Mouse (Mus musculus): ENCODE results near the gene Hist1h2af. TPM values are rescaled to one million over a fixed set of nuclear protein-coding genes. Genes with fewer than 3 reads are reported as not detected.
"Not testable (repeated sequence)": the region's sequence is repeated elsewhere in the genome, so short reads cannot be mapped to it uniquely, and the experiment has no call there.

Hist1h2af gene
- polyA plus RNA-seq, 2 experiments, result 11.0 to 557 TPM

DNA sequence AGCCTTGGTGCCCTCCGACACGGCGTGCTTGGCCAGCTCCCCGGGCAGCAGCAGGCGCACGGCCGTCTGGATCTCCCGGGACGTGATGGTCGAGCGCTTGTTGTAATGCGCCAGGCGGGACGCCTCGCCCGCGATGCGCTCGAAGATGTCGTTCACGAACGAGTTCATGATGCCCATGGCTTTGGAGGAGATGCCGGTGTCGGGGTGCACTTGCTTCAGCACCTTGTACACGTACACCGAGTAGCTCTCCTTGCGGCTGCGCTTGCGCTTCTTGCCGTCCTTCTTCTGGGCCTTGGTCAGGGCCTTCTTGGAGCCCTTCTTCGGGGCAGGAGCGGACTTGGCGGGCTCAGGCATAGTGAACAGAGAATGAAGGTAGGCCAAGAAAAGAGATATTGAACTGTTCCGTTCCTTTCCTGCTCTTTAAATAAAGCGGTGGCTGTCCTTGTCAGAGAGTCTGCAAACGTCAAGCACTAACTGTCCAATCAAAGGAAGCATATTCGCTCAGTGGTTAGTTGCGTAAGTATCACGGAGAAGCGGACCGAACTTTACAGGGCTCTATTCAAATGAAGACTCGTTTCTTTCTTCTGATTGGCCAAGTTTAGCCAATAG lies 9.4 kb downstream of the Hist1h2af start, which contains the start of gene Hist1h2bh:
Gene Hist1h2bh, minus strand, starts transcription at position 394 of the 609 bp plus-strand sequence.
- TF ChIP-seq POLR2A (IDR thresholded peaks at IDR 0.05; ENCODE audit: borderline replicate concordance, extremely low read depth, insufficient read depth, insufficient read length), result peak; percentile 61; the same call in 1 of the 2 replicates
- Histone ChIP-seq H3K4me3 (replicated peaks; ENCODE audit: low read length) (peak within 1 kb of the TSS; percentile 41), H3K27ac (replicated peaks; ENCODE audit: low read depth, low read length) (peak within 1 kb of the TSS; percentile 97), H3K9ac (ENCODE audit: low read depth, low read length, severe bottlenecking) (peak within 1 kb of the TSS; percentile 58), H3K4me2 (replicated peaks; ENCODE audit: low read depth, low read length, severe bottlenecking) (peak within 1 kb of the TSS; percentile 83)
- ATAC-seq (ENCODE audit: low FRiP score, low read depth) (peak; percentile 92), DNase-seq (ENCODE audit: low spot score) (peak; percentile 96)
- not testable (repeated sequence) for H3K9me3 ChIP-seq (ENCODE audit: control insufficient read depth, low read length); H3K27me3 ChIP-seq (ENCODE audit: control insufficient read depth, insufficient read depth, low read length); H3K4me1 ChIP-seq (ENCODE audit: control insufficient read depth, insufficient read depth, low read length); H3K36me3 ChIP-seq (ENCODE audit: control insufficient read depth, insufficient read depth, low read length)
- WGBS, result under 1% methylated on average over 21 of the region's 42 CpGs

DNA sequence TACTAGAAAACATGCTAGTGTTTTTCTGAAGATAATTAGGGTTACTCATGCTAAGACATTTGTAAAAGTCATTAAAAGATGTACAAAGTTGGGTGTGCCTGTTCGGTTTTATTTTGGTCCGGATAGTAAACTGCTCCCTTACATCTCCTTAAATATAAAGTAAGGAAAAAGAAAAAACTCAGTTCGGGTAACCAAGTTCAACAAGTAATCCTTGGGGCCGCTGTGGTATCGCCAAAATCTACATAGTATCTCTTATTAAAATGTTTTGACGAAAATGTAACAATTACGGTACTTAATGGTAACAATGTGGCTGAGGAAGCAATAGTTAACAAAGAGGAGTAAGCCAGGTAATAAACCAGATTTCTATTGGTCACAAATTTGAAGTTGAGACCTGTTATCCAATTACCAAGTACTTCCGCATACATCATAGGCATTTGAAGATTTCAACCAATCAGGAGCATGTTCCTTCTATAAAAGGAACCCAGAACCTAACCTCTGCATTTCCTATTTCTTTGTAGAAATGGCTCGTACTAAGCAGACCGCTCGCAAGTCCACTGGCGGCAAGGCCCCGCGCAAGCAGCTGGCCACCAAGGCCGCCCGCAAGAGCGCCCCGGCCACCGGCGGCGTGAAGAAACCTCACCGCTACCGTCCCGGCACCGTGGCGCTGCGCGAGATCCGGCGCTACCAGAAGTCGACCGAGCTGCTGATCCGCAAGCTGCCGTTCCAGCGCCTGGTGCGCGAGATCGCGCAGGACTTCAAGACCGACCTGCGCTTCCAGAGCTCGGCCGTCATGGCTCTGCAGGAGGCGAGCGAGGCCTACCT lies 10.5 kb downstream of the Hist1h2af start, which contains the start of gene Hist1h3f:
Gene Hist1h3f, plus strand, starts transcription at position 88 of the 822 bp plus-strand sequence.
- Histone ChIP-seq H3K4me1 (ENCODE audit: control insufficient read depth, insufficient read depth, low read length) (no peaks in the 10 kb centered on the region), H3K4me2 (replicated peaks; ENCODE audit: low read depth, low read length, severe bottlenecking) (peak within 1 kb of the TSS; percentile 83), H3K9ac (ENCODE audit: low read depth, low read length, severe bottlenecking) (peak within 1 kb of the TSS; percentile 61), H3K36me3 (ENCODE audit: control insufficient read depth, insufficient read depth, low read length) (no peaks in the 10 kb centered on the region), H3K27ac (replicated peaks; ENCODE audit: low read depth, low read length) (peak within 1 kb of the TSS; percentile 97), H3K27me3 (ENCODE audit: control insufficient read depth, insufficient read depth, low read length) (no peaks in the 10 kb centered on the region), H3K9me3 (ENCODE audit: control insufficient read depth, low read length) (no peaks in the 10 kb centered on the region), H3K4me3 (replicated peaks; ENCODE audit: low read length) (peak within 1 kb of the TSS; percentile 41)
- under 1% methylated on average over 22 of the region's 45 CpGs for WGBS
- DNase-seq (ENCODE audit: low spot score) (peak; percentile 99), ATAC-seq (ENCODE audit: low FRiP score, low read depth) (peak; percentile 92)
- TF ChIP-seq POLR2A (IDR thresholded peaks at IDR 0.05; ENCODE audit: borderline replicate concordance, extremely low read depth, insufficient read depth, insufficient read length), result peak; percentile 94; the same call in 1 of the 2 replicates

DNA sequence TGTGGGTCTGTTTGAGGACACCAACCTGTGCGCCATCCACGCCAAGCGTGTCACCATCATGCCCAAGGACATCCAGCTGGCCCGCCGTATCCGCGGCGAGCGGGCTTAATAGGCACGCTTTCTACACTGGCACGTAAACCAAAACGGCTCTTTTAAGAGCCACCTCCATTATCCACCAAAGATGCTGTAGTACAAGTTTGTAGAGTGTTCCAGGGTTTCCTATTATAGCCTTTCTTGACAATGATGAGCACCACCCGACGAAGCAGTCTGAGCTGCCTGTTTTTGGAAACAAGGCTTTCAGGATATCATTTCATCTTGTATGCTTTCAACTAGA lies 11.0 kb downstream of the Hist1h2af start:
- not testable (repeated sequence) for H3K4me1 ChIP-seq (ENCODE audit: control insufficient read depth, insufficient read depth, low read length); H3K27me3 ChIP-seq (ENCODE audit: control insufficient read depth, insufficient read depth, low read length); H3K36me3 ChIP-seq (ENCODE audit: control insufficient read depth, insufficient read depth, low read length); ATAC-seq (ENCODE audit: low FRiP score, low read depth); H3K27ac ChIP-seq (replicated peaks; ENCODE audit: low read depth, low read length); DNase-seq (ENCODE audit: low spot score); H3K9me3 ChIP-seq (ENCODE audit: control insufficient read depth, low read length)
- Histone ChIP-seq H3K4me2 (replicated peaks; ENCODE audit: low read depth, low read length, severe bottlenecking) (peak overlapping the region; percentile 36; the same call in 1 of the 2 replicates), H3K4me3 (replicated peaks; ENCODE audit: low read length) (peak overlapping the region; percentile 41), H3K9ac (ENCODE audit: low read depth, low read length, severe bottlenecking) (peak overlapping the region; percentile 61; the same call in 1 of the 2 replicates)
- WGBS, result under 1% methylated on average over 8 of the region's 14 CpGs

DNA sequence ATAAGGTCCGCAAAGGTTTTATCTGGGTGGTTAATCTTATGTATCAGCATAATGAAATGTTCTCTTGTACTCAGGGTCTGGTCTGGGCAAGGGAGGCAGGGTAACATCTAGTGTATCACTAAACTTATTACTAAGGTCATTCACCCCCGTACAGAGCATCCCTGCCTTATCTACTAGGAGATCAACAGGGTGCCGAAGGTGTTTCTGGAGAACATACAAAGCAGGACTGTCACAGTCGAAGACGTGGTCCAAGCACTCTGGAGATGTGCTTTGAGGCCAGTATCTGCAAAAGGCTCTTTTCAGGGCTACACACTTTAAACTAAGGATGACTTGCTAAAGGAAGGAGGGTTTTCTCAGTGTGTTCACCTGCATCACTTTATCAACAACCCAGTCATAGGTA lies 13.0 kb downstream of the Hist1h2af start:
- H3K4me1 ChIP-seq (ENCODE audit: control insufficient read depth, insufficient read depth, low read length), result no peaks in the 10 kb centered on the region
- no peaks in the 10 kb centered on the region for H3K9me3 ChIP-seq (ENCODE audit: control insufficient read depth, low read length)
- no peak overlapping the region for H3K27ac ChIP-seq (replicated peaks; ENCODE audit: low read depth, low read length)
- no peak for DNase-seq (ENCODE audit: low spot score)
- no peaks in the 10 kb centered on the region for H3K36me3 ChIP-seq (ENCODE audit: control insufficient read depth, insufficient read depth, low read length)
- no peak for ATAC-seq (ENCODE audit: low FRiP score, low read depth)
- no peak overlapping the region for H3K9ac ChIP-seq (ENCODE audit: low read depth, low read length, severe bottlenecking)
- TF ChIP-seq POLR2A (IDR thresholded peaks at IDR 0.05; ENCODE audit: borderline replicate concordance, extremely low read depth, insufficient read depth, insufficient read length), result no peak
- no peak overlapping the region for H3K4me3 ChIP-seq (replicated peaks; ENCODE audit: low read length)
- H3K27me3 ChIP-seq (ENCODE audit: control insufficient read depth, insufficient read depth, low read length), result no peaks in the 10 kb centered on the region
- no peak overlapping the region for H3K4me2 ChIP-seq (replicated peaks; ENCODE audit: low read depth, low read length, severe bottlenecking)
- 81% methylated on average over 5 of the region's 5 CpGs for WGBS

DNA sequence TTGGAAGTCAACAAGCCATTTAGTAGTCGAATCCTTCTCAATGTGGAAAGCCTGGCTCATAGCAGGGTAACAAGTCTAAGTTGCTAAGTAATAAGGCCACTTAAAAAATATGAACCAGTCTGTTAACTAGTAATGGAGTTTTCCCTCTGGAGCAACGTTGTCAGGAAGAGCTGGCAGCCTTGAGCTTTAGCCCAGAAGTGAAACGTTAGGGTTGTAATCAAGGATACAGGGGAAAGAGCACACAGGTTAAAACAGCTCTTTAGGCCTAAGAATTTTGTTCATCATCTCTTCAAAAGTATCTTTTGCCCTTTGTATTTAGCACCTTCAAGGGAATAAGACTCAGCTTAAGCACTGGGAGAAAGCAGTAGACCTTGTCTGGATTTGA lies 17.0 kb downstream of the Hist1h2af start:
- no peak for DNase-seq (ENCODE audit: low spot score)
- H3K9me3 ChIP-seq (ENCODE audit: control insufficient read depth, low read length), result no peaks in the 10 kb centered on the region
- H3K4me2 ChIP-seq (replicated peaks; ENCODE audit: low read depth, low read length, severe bottlenecking), result peak overlapping the region; percentile 46
- no peak for TF ChIP-seq POLR2A (IDR thresholded peaks at IDR 0.05; ENCODE audit: borderline replicate concordance, extremely low read depth, insufficient read depth, insufficient read length)
- H3K27me3 ChIP-seq (ENCODE audit: control insufficient read depth, insufficient read depth, low read length), result no peaks in the 10 kb centered on the region
- H3K36me3 ChIP-seq (ENCODE audit: control insufficient read depth, insufficient read depth, low read length), result no peaks in the 10 kb centered on the region
- WGBS, result 1% methylated on average over 3 of the region's 3 CpGs
- peak overlapping the region; percentile 36 for H3K4me3 ChIP-seq (replicated peaks; ENCODE audit: low read length)
- peaks cover 13% of the 10 kb centered on the region for H3K4me1 ChIP-seq (ENCODE audit: control insufficient read depth, insufficient read depth, low read length)
- H3K9ac ChIP-seq (ENCODE audit: low read depth, low read length, severe bottlenecking), result peak overlapping the region; percentile 48
- peak overlapping the region; percentile 69 for H3K27ac ChIP-seq (replicated peaks; ENCODE audit: low read depth, low read length)
- ATAC-seq (ENCODE audit: low FRiP score, low read depth), result no peak
